Mouse (Mus musculus): Measurements from ENCODE around the gene H2afv.

DNA sequence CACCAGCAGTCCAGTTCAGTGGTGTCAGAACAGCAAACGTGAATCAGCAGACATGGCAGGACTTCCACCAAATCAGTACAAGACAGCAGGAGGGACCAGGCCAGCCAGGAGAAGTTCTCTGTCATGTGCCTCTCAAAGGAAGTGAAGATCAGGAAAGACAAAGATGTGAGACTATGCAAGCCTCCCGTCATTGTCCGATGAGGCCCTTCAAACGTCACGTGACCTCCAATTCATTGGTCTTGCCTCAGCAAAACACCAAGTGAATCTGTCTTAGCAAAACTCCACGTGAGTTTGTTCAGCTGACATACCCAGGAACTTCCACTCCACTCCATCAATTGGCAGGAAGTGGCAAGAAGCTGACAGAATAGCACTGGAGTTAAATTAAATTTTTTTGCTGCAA, 11.8 kb upstream of the H2afv start:
- TF ChIP-seq CTCF (IDR thresholded peaks at IDR 0.05; ENCODE audit: low read depth, low read length) (no peak), POLR2A (IDR thresholded peaks at IDR 0.05; ENCODE audit: insufficient read depth, low read length) (no peak), EP300 (IDR thresholded peaks at IDR 0.05; ENCODE audit: insufficient read depth, low read depth, low read length) (no peak)
